Mouse (Mus musculus): ENCODE results near the gene Hsd17b11. TPM values are rescaled to one million over a fixed set of nuclear protein-coding genes. Genes with fewer than 3 reads are reported as not detected.

Hsd17b11 gene
- 56.7 and 66.1 TPM in 2 replicates for total RNA-seq (2017)

- peak; percentile 88 to 89 for ATAC-seq (replicated peaks in 1 of 2; ENCODE audit: insufficient read depth in 1 of 2, low FRiP score in 2 of 2, low TSS enrichment in 1 of 2, low read depth in 1 of 2, poor library complexity in 2 of 2, severe bottlenecking in 2 of 2)
These were observed at the start of gene Hsd17b11 for GRCm38 (mm10) chr5:104021597-104022378. Gene Hsd17b11 (minus strand): TSS chr5:104021919.

DNA sequence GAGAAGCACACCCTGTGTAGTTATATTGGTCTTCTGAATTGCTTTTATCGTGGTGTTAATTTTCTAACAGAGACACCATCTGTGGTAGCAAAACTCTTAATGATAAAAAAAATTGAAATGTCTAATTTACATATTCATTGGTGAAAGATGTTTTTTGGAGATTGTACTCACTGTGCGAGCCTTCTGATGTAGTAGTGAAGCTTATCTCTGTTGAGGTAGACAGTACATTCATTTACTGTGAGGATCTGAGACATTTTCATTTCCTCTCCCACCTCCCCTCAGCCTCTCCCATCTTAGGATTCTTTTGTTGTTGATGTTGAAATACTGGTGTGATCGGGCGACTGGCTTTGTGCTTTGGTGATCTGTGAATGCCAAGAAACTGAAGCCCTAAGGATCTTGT is 49.3 kb upstream of the Hsd17b11 start:
- no peak for ATAC-seq (replicated peaks in 1 of 2; ENCODE audit: insufficient read depth in 1 of 2, low FRiP score in 2 of 2, low TSS enrichment in 1 of 2, low read depth in 1 of 2, poor library complexity in 2 of 2, severe bottlenecking in 2 of 2)

GRCm38 (mm10) chr5:104068751-104069150 is 47.0 kb upstream of the Hsd17b11 start:
- ATAC-seq (replicated peaks in 1 of 2; ENCODE audit: insufficient read depth in 1 of 2, low FRiP score in 2 of 2, low TSS enrichment in 1 of 2, low read depth in 1 of 2, poor library complexity in 2 of 2, severe bottlenecking in 2 of 2): peak in 1 of 2 experiments; percentile 56; a peak in 1 of 4 replicates

DNA sequence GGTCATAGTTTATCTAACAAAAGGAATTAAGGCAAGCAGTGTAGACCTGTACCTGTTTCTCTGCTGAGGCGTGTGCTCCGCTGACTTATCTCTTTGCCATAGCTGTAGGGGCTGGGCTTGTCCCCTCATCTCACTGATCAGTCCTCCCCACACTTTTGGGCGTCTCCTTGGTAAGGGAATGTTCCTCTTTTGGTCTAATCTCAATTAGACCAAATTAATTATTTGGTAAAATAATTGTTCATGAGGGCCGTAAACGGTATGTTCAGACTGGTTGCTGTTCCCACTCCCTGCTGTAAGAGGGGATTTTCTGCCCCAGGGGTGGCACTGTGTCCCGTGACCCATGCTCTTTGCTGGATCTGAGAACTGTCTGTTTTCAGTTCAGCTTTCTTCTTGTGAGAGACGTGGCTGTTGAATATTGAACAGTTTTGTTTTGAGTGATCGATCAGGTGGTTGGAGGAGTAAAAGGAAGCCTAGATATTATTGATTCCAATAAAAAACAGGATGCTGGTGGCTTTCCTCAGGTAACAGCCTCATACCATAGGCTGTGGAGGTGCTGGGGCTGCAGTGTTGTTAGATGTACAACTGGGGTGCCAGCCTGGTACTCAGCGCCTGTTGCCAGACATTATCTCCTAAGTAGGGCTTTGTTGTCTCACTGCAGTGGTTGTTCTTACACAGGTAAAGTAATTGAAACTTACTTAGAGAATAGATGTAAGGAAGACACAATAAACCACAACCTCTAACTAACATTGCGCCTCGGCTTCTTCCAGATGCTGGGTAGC is 41.2 kb upstream of the Hsd17b11 start:
- no peak for ATAC-seq (replicated peaks in 1 of 2; ENCODE audit: insufficient read depth in 1 of 2, low FRiP score in 2 of 2, low TSS enrichment in 1 of 2, low read depth in 1 of 2, poor library complexity in 2 of 2, severe bottlenecking in 2 of 2)

GRCm38 (mm10) chr5:104061936-104062772 is 40.4 kb upstream of the Hsd17b11 start:
- no peak for ATAC-seq (replicated peaks in 1 of 2; ENCODE audit: insufficient read depth in 1 of 2, low FRiP score in 2 of 2, low TSS enrichment in 1 of 2, low read depth in 1 of 2, poor library complexity in 2 of 2, severe bottlenecking in 2 of 2)

DNA sequence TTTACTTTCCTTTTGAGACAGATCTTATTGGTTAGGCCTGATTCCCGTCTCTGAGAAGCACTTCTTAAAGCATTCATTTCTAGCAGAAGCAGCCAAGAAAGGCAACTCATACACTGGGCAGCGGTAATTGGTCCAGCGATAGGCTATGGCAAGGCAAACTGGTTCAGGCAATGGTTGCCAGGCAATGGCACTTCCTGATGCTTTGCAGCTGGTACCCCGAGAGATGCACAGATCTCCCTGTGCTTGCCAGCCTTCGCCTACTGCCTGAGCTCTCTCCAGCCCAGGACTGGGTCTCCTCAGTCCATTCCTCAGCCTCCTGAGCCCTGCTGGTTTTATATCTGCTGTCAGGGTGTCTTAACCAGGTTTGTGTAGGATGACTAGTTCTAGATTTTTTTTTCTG is 38.7 kb upstream of the Hsd17b11 start:
- no peak for ATAC-seq (replicated peaks in 1 of 2; ENCODE audit: insufficient read depth in 1 of 2, low FRiP score in 2 of 2, low TSS enrichment in 1 of 2, low read depth in 1 of 2, poor library complexity in 2 of 2, severe bottlenecking in 2 of 2)

DNA sequence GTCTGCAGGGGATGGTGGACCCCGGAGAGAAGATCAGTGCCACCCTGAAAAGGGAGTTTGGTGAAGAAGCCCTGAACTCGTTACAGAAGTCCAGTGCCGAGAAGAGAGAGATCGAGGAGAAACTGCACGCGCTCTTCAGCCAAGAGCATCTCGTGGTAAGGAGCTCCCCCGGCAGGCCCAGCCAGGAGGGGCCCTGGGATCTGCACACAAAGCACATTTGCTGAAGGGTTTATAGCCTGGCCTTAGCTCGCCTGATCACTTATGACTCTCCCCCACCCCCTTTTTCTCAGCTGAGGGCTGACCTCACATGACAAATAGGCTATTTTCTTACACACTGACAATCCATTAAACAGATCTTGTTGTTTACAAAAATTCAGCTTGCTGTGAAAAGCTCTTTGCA is 37.9 kb upstream of the Hsd17b11 start:
- ATAC-seq (replicated peaks in 1 of 2; ENCODE audit: insufficient read depth in 1 of 2, low FRiP score in 2 of 2, low TSS enrichment in 1 of 2, low read depth in 1 of 2, poor library complexity in 2 of 2, severe bottlenecking in 2 of 2): no peak

GRCm38 (mm10) chr5:104058021-104058420 is 36.3 kb upstream of the Hsd17b11 start:
- peak; percentile 66 to 80 for ATAC-seq (replicated peaks in 1 of 2; ENCODE audit: insufficient read depth in 1 of 2, low FRiP score in 2 of 2, low TSS enrichment in 1 of 2, low read depth in 1 of 2, poor library complexity in 2 of 2, severe bottlenecking in 2 of 2)

DNA sequence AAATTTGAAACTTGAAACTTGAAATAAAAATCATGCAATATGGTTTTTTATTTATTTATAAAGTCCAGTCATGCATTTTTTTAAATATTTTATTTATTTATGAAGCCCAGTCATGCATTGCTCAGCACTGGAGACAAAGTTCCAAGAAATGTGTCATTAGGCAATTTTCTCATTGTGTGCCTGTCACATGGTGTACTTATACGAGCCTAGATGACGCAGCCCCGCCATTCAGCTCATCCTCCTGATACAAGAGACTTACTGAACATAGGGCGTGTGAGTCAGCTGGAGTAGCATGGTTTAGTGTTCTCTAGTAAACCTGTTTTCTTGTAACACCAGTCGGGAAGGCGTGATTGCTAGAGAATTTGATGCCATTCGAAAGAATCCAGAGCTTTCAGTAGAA is 34.6 kb upstream of the Hsd17b11 start:
- ATAC-seq (replicated peaks in 1 of 2; ENCODE audit: insufficient read depth in 1 of 2, low FRiP score in 2 of 2, low TSS enrichment in 1 of 2, low read depth in 1 of 2, poor library complexity in 2 of 2, severe bottlenecking in 2 of 2): no peak

- ATAC-seq (replicated peaks in 1 of 2; ENCODE audit: insufficient read depth in 1 of 2, low FRiP score in 2 of 2, low TSS enrichment in 1 of 2, low read depth in 1 of 2, poor library complexity in 2 of 2, severe bottlenecking in 2 of 2): no peak
These were observed 34.1 kb upstream of the Hsd17b11 start for GRCm38 (mm10) chr5:104055816-104056215.

DNA sequence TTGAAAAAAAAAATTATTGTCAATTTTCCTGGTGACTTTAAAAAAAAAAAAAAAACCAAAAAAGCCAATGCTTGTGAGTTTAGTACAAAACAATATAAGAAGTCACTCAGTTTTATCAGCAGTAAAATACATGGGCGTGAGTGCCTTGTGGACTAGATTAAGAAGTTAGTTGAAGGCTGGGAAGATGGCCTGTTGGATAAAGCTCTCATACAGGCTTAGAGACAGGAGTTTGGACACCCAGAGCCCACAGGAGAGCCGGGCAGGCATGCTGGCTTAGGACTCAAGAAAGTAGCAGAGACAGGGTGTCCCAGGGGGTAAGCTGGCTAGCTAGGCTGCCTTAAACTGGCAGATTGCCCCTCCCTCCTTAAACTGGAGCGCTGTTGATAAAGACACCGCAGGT is 33.2 kb upstream of the Hsd17b11 start:
- ATAC-seq (replicated peaks in 1 of 2; ENCODE audit: insufficient read depth in 1 of 2, low FRiP score in 2 of 2, low TSS enrichment in 1 of 2, low read depth in 1 of 2, poor library complexity in 2 of 2, severe bottlenecking in 2 of 2): no peak

GRCm38 (mm10) chr5:104052956-104053355 is 31.2 kb upstream of the Hsd17b11 start:
- ATAC-seq (replicated peaks in 1 of 2; ENCODE audit: insufficient read depth in 1 of 2, low FRiP score in 2 of 2, low TSS enrichment in 1 of 2, low read depth in 1 of 2, poor library complexity in 2 of 2, severe bottlenecking in 2 of 2): peak; percentile 65 to 82

DNA sequence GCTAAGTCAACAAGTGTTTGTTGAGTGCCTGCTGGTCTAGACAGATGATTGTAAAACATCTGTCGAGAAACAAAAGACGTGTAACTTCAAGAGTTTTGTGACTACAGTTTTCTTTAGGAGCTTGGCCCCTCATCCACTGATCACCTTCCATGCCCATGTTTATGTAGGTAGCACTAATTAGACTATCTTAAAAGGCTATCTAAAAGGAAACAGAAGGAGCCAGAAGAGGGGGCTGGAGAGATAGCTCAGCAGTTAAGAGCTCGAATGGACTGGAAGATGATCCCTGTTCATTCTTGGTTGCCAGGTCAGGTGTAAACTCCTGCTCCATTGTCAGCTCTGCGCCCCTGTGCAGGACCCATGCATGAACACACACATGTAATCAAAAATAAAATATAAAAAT is 26.4 kb upstream of the Hsd17b11 start:
- ATAC-seq (replicated peaks in 1 of 2; ENCODE audit: insufficient read depth in 1 of 2, low FRiP score in 2 of 2, low TSS enrichment in 1 of 2, low read depth in 1 of 2, poor library complexity in 2 of 2, severe bottlenecking in 2 of 2): no peak

DNA sequence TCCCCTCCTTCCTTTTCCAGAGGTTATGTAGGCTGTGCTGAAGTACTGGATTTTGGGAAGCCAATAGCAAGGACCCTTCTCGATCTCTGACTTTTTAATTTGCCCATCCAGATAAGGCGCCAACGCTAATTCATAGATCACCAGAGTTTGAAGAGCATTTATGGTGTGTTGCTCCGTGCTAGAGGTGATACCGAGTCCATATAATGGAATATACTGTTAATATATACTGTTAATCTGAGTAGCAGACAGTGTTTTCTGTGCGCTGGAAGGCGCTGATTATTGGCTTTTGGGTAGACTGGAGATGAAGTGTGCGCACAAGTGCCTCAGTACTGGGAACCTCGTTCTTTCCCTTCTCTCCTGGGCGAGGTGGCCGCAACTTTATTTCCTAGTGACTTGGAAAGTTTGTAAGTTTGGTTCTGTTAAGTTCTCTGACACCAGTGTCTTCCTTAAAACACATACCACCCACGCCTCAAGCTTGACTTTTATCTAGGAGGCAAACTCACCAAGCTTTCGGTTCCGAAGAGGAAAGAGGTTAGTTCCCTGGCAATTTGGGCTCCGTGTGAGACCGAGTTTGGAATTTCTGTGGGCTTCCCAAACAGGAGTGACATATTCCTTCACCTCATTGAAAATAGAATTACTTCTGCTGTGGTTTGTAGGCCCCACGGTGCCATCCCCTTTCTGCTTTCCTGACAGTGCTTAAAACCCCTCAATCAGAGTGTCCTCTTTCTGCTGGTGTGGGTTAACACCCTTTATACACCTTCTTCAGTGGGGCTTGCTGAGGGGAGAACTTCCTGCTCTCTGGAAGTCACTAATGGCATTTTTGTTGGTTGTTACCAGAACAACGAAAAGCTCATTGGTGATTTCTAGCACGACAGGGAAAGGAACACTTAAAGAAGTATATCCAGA is 25.7 kb upstream of the Hsd17b11 start:
- ATAC-seq (replicated peaks in 1 of 2; ENCODE audit: insufficient read depth in 1 of 2, low FRiP score in 2 of 2, low TSS enrichment in 1 of 2, low read depth in 1 of 2, poor library complexity in 2 of 2, severe bottlenecking in 2 of 2): 0 out of 4 replicates have a peak, but pooled peaks of 1 of the 2 experiments have one; percentile 9

DNA sequence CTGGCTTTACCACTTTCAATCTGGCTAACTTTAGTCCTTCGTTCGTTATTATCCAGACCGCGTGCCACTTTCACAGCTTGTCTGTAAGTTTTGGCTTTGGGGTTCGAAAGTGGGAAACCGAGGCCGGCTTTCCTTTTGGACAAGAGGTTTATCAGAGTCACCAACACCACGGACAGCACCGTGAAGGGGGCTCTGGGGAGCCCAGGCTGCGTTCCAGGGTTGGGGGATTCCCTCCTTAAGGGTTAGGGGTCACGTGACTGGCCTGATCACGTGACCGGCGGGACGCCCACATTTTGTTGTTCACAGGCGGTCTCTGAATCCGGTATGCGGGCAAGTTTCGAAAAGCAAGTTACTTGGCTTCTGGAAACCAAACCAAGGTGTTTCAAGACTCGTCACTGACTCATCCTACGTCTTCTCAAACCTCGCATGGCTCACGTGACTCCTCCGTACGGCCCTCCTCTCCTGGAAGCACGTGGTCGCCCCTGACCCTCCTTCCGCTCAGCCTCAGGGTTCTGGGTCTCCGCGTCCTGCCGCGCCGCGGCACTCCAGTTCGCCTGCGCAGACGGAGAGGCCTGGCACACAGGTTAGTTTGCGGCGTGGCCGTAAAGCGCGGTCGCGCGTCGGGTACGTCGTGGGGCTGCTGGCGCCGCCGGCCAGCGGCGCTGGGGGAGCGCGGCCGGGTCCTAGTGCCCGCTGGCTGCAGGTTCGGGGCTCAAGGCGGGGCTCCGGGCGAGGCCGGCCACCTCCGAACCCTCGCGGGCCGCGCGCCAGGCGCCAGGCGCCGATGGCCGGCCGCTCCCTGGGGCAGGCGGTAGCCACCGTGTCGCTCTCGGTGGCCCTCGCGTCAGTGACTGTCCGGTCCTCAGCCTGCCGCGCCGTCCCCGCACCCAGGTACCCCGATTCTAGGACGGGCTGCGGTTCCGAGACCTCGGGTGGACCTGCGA is 24.8 kb upstream of the Hsd17b11 start, which contains the start of gene Nudt9:
TSS of gene Nudt9 (plus strand) at position 51 of the 944 bp plus-strand sequence.
- ATAC-seq (replicated peaks in 1 of 2; ENCODE audit: insufficient read depth in 1 of 2, low FRiP score in 2 of 2, low TSS enrichment in 1 of 2, low read depth in 1 of 2, poor library complexity in 2 of 2, severe bottlenecking in 2 of 2): peak; percentile 92 to 95

- no peak for ATAC-seq (replicated peaks in 1 of 2; ENCODE audit: insufficient read depth in 1 of 2, low FRiP score in 2 of 2, low TSS enrichment in 1 of 2, low read depth in 1 of 2, poor library complexity in 2 of 2, severe bottlenecking in 2 of 2)
These were observed 22.0 kb upstream of the Hsd17b11 start for GRCm38 (mm10) chr5:104043704-104044103.

All from hematopoietic stem cell, adult 5-6 weeks (primary cell).